Mouse (Mus musculus): ENCODE measurements around the gene Schip1. TPM values are rescaled to one million over a fixed set of nuclear protein-coding genes. Genes with fewer than 3 reads are reported as not detected.

The Schip1 gene
- polyA plus RNA-seq, 1 experiment from 2014 or later: 129 TPM

- no peaks in the 10 kb centered on the region for H3K36me3 ChIP-seq (ENCODE audit: poor library complexity, severe bottlenecking)
- no peaks in the 10 kb centered on the region for H3K4me1 ChIP-seq
- H3K4me2 ChIP-seq: no peak overlapping the region
- WGBS: 97% methylated on average over 1 of the region's 1 CpGs
- H3K27me3 ChIP-seq: no peaks in the 10 kb centered on the region
- H3K9me3 ChIP-seq (replicated peaks): no peaks in the 10 kb centered on the region
- no peak overlapping the region for H3K4me3 ChIP-seq
- H3K27ac ChIP-seq: no peak overlapping the region
- no peak overlapping the region for H3K9ac ChIP-seq
- no peak for ATAC-seq
Observed at GRCm38 (mm10) chr3:68451634-68452033, 387.0 kb downstream of the Schip1 start.

GRCm38 (mm10) chr3:68453266-68453665 is 388.7 kb downstream of the Schip1 start:
- no peak for ATAC-seq
- Histone ChIP-seq H3K4me2 (no peak overlapping the region), H3K9me3 (replicated peaks) (no peaks in the 10 kb centered on the region), H3K36me3 (ENCODE audit: poor library complexity, severe bottlenecking) (no peaks in the 10 kb centered on the region), H3K9ac (no peak overlapping the region), H3K4me1 (no peaks in the 10 kb centered on the region), H3K4me3 (no peak overlapping the region), H3K27ac (no peak overlapping the region), H3K27me3 (no peaks in the 10 kb centered on the region)
- WGBS: 23% methylated on average over 5 of the region's 5 CpGs

GRCm38 (mm10) chr3:68453719-68454455 is 389.3 kb downstream of the Schip1 start:
- WGBS: 71% methylated on average over 10 of the region's 10 CpGs
- Histone ChIP-seq H3K4me1 (no peaks in the 10 kb centered on the region), H3K9ac (no peak overlapping the region), H3K4me3 (no peak overlapping the region), H3K4me2 (no peak overlapping the region), H3K27ac (no peak overlapping the region), H3K27me3 (no peaks in the 10 kb centered on the region), H3K9me3 (replicated peaks) (no peaks in the 10 kb centered on the region), H3K36me3 (ENCODE audit: poor library complexity, severe bottlenecking) (no peaks in the 10 kb centered on the region)
- no peak for ATAC-seq

- no peak overlapping the region for H3K4me2 ChIP-seq
- ATAC-seq: no peak
Observed at GRCm38 (mm10) chr3:68466643-68467042, 402.0 kb downstream of the Schip1 start.

GRCm38 (mm10) chr3:68467941-68468687 is 403.5 kb downstream of the Schip1 start:
- no peak overlapping the region for H3K9ac ChIP-seq
- no peak for ATAC-seq
- peak overlapping the region; percentile 41 for H3K4me2 ChIP-seq
- H3K36me3 ChIP-seq (ENCODE audit: poor library complexity, severe bottlenecking): no peaks in the 10 kb centered on the region
- no peak overlapping the region for H3K4me3 ChIP-seq
- H3K27ac ChIP-seq: no peak overlapping the region
- H3K27me3 ChIP-seq: peaks cover 6% of the 10 kb centered on the region
- H3K4me1 ChIP-seq: peaks cover 15% of the 10 kb centered on the region
- 6% methylated on average over 10 of the region's 10 CpGs for WGBS
- no peaks in the 10 kb centered on the region for H3K9me3 ChIP-seq (replicated peaks)

More at GRCm38 (mm10) chr3:68466643-68467042, 402.0 kb downstream of the Schip1 start:
- no peak overlapping the region for H3K27ac ChIP-seq
- no peak overlapping the region for H3K4me3 ChIP-seq
- no peaks in the 10 kb centered on the region for H3K9me3 ChIP-seq (replicated peaks)
- peaks cover 6% of the 10 kb centered on the region for H3K27me3 ChIP-seq
- no peaks in the 10 kb centered on the region for H3K36me3 ChIP-seq (ENCODE audit: poor library complexity, severe bottlenecking)
- WGBS: 27% methylated on average over 5 of the region's 5 CpGs
- peaks cover 15% of the 10 kb centered on the region for H3K4me1 ChIP-seq
- no peak overlapping the region for H3K9ac ChIP-seq

- Histone ChIP-seq H3K36me3 (ENCODE audit: poor library complexity, severe bottlenecking) (no peaks in the 10 kb centered on the region), H3K4me1 (peaks cover 15% of the 10 kb centered on the region), H3K27me3 (peaks cover 6% of the 10 kb centered on the region), H3K4me2 (no peak overlapping the region), H3K27ac (no peak overlapping the region), H3K9me3 (replicated peaks) (no peaks in the 10 kb centered on the region), H3K4me3 (no peak overlapping the region), H3K9ac (no peak overlapping the region)
- 82% methylated on average over 1 of the region's 1 CpGs for WGBS
- ATAC-seq: no peak
Observed at GRCm38 (mm10) chr3:68469643-68470042, 405.0 kb downstream of the Schip1 start.

- H3K4me3 ChIP-seq: no peak overlapping the region
- 82% methylated on average over 3 of the region's 3 CpGs for WGBS
Observed at GRCm38 (mm10) chr3:68470061-68470460, 405.5 kb downstream of the Schip1 start.

GRCm38 (mm10) chr3:68470622-68471021 is 406.0 kb downstream of the Schip1 start:
- H3K4me3 ChIP-seq: no peak overlapping the region
- 62% methylated on average over 5 of the region's 5 CpGs for WGBS
- ATAC-seq: no peak
- peaks cover 15% of the 10 kb centered on the region for H3K4me1 ChIP-seq
- H3K4me2 ChIP-seq: no peak overlapping the region
- H3K27me3 ChIP-seq: peaks cover 6% of the 10 kb centered on the region
- H3K27ac ChIP-seq: no peak overlapping the region
- no peaks in the 10 kb centered on the region for H3K36me3 ChIP-seq (ENCODE audit: poor library complexity, severe bottlenecking)
- H3K9me3 ChIP-seq (replicated peaks): no peaks in the 10 kb centered on the region
- no peak overlapping the region for H3K9ac ChIP-seq

More at GRCm38 (mm10) chr3:68470061-68470460, 405.5 kb downstream of the Schip1 start:
- Histone ChIP-seq H3K27ac (no peak overlapping the region), H3K36me3 (ENCODE audit: poor library complexity, severe bottlenecking) (no peaks in the 10 kb centered on the region), H3K9me3 (replicated peaks) (no peaks in the 10 kb centered on the region), H3K4me2 (no peak overlapping the region), H3K4me1 (peaks cover 15% of the 10 kb centered on the region), H3K27me3 (peaks cover 6% of the 10 kb centered on the region), H3K9ac (no peak overlapping the region)
- ATAC-seq: no peak

- Histone ChIP-seq H3K36me3 (ENCODE audit: poor library complexity, severe bottlenecking) (no peaks in the 10 kb centered on the region), H3K9me3 (replicated peaks) (no peaks in the 10 kb centered on the region), H3K27me3 (no peaks in the 10 kb centered on the region), H3K4me1 (no peaks in the 10 kb centered on the region), H3K4me3 (no peak overlapping the region), H3K4me2 (no peak overlapping the region), H3K9ac (no peak overlapping the region), H3K27ac (no peak overlapping the region)
- ATAC-seq: no peak
- WGBS: 91% methylated on average over 7 of the region's 7 CpGs
Observed at GRCm38 (mm10) chr3:68476336-68476735, 411.7 kb downstream of the Schip1 start.

- no peak overlapping the region for H3K4me3 ChIP-seq
- WGBS: 48% methylated on average over 2 of the region's 2 CpGs
- no peaks in the 10 kb centered on the region for H3K9me3 ChIP-seq (replicated peaks)
- H3K9ac ChIP-seq: no peak overlapping the region
- no peaks in the 10 kb centered on the region for H3K27me3 ChIP-seq
- no peak for ATAC-seq
- no peaks in the 10 kb centered on the region for H3K4me1 ChIP-seq
- H3K27ac ChIP-seq: no peak overlapping the region
- no peaks in the 10 kb centered on the region for H3K36me3 ChIP-seq (ENCODE audit: poor library complexity, severe bottlenecking)
- H3K4me2 ChIP-seq: no peak overlapping the region
Observed at GRCm38 (mm10) chr3:68477478-68477877, 412.9 kb downstream of the Schip1 start.

- no peak overlapping the region for H3K9ac ChIP-seq
- H3K4me3 ChIP-seq: no peak overlapping the region
- no peak overlapping the region for H3K27ac ChIP-seq
- H3K4me1 ChIP-seq: no peaks in the 10 kb centered on the region
- no peaks in the 10 kb centered on the region for H3K27me3 ChIP-seq
- no peaks in the 10 kb centered on the region for H3K9me3 ChIP-seq (replicated peaks)
- H3K4me2 ChIP-seq: no peak overlapping the region
- 88% methylated on average over 6 of the region's 6 CpGs for WGBS
- H3K36me3 ChIP-seq (ENCODE audit: poor library complexity, severe bottlenecking): no peaks in the 10 kb centered on the region
- no peak for ATAC-seq
Observed at GRCm38 (mm10) chr3:68479266-68479665, 414.7 kb downstream of the Schip1 start.

- no peak overlapping the region for H3K27ac ChIP-seq
- H3K4me1 ChIP-seq: no peaks in the 10 kb centered on the region
- 97% methylated on average over 3 of the region's 3 CpGs for WGBS
- no peak overlapping the region for H3K9ac ChIP-seq
- no peak overlapping the region for H3K4me3 ChIP-seq
- H3K9me3 ChIP-seq (replicated peaks): no peaks in the 10 kb centered on the region
- H3K36me3 ChIP-seq (ENCODE audit: poor library complexity, severe bottlenecking): no peaks in the 10 kb centered on the region
- no peaks in the 10 kb centered on the region for H3K27me3 ChIP-seq
- ATAC-seq: no peak
- H3K4me2 ChIP-seq: no peak overlapping the region
Observed at GRCm38 (mm10) chr3:68483517-68483916, 418.9 kb downstream of the Schip1 start.

All from forebrain, embryonic 13.5 days (tissue).